Comparison of ENCODE assay signal across 16 mouse cellular contexts in the genomic region with DNA sequence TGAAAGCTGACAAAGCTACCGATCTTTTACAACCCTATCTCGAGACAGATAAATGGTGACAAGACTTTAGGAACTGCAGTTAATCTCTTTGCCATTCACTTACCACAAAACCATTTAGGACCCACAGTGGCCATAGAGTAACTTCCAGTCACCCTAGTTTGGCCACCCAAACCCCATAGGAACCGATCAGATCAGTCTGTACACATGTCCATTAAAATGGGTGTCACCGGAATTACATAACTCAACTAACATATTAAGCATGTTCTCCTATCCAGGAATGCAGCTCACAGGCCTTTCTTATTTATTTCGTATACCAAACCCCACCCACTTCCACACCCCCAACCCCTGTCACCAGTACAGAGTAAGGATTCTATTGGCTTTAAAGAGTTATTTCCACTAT.
"Had no signal": no experiment of that assay in that cellular context is flagged by ENCODE, and none has a peak within 500 bp of the region (broad histone marks: within the 10 kb centered on the region; RNA-seq: fewer than 3 reads in every experiment).

No protein-coding gene starts in this region.

- H3K9ac ChIP-seq: liver, embryonic 14.5 days; lung, embryonic 15.5 days; midbrain, embryonic 13.5 days; midbrain, embryonic 15.5 days; neural tube, embryonic 12.5 days had no signal

- H3K4me2 ChIP-seq: lung, embryonic 15.5 days; midbrain, embryonic 11.5 days; midbrain, embryonic 13.5 days; midbrain, embryonic 15.5 days; neural tube, embryonic 12.5 days had no signal

- H3K4me3 ChIP-seq: lung, embryonic 15.5 days; megakaryocyte, embryonic 14.5 days; midbrain, embryonic 13.5 days; midbrain, embryonic 15.5 days; neural tube, embryonic 12.5 days had no signal

- H3K27ac ChIP-seq: liver, embryonic 14.5 days; lung, embryonic 15.5 days; midbrain, embryonic 13.5 days; midbrain, embryonic 15.5 days; neural tube, embryonic 12.5 days had no signal

- DNase-seq: lung, adult 2 months; lung, postnatal 14 days; lung, postnatal 4 days; right cerebral cortex, postnatal 25 days; right cerebral cortex, postnatal 4 days; spleen, adult 18-20 months; thymus, adult 18-20 months; thymus, postnatal 36 days had no signal

- H3K27me3 ChIP-seq: lung, embryonic 15.5 days; megakaryocyte, embryonic 14.5 days; midbrain, embryonic 13.5 days; midbrain, embryonic 15.5 days; neural tube, embryonic 12.5 days had no signal

- ATAC-seq: lung, postnatal 0 days; midbrain, embryonic 13.5 days; midbrain, embryonic 15.5 days had no signal

- H3K9me3 ChIP-seq: lung, embryonic 15.5 days; midbrain, embryonic 13.5 days; midbrain, embryonic 15.5 days; neural tube, embryonic 12.5 days had no signal

- H3K36me3 ChIP-seq: midbrain, embryonic 15.5 days had no signal
